Mouse (Mus musculus): ENCODE results near the gene Tfam. TPM values are rescaled to one million over a fixed set of nuclear protein-coding genes. Genes with fewer than 3 reads are reported as not detected.

Gene Tfam
- total and polyA plus RNA-seq, 3 experiments, result 45.8 to 113 (median 108) TPM

GRCm38 (mm10) chr10:71250472-71250871 lies 12.4 kb upstream of the Tfam start:
- Histone ChIP-seq H3K36me3 (replicated peaks in 1 of 2; ENCODE audit: control insufficient read depth in 1 of 2, insufficient read depth in 1 of 2, low read length in 1 of 2) (peaks cover 0 to 8% of the 10 kb centered on the region in 2 experiments), H3K9me3 (replicated peaks; ENCODE audit: low read length) (no peaks in the 10 kb centered on the region), H3K4me1 (ENCODE audit: control insufficient read depth in 1 of 2, insufficient read depth in 2 of 2) (peaks cover 7 to 21% of the 10 kb centered on the region in 2 experiments), H3K9ac (ENCODE audit: insufficient read depth, low read depth) (peak overlapping the region; percentile 2), H3K27me3 (replicated peaks) (no peaks in the 10 kb centered on the region), H3K4me3 (replicated peaks in 1 of 3; ENCODE audit: low read depth in 2 of 3, low read length in 2 of 3, poor library complexity in 1 of 3) (peak overlapping the region in 2 of 3 experiments; percentile 37 to 42), H3K27ac (ENCODE audit: insufficient read depth, low read depth) (no peak overlapping the region), H3K79me2 (replicated peaks; ENCODE audit: control insufficient read depth, extremely low read depth, insufficient read depth, poor library complexity, severe bottlenecking) (no peaks in the 10 kb centered on the region), H3K4me2 (ENCODE audit: insufficient read depth, low read depth, poor library complexity, severe bottlenecking) (peak overlapping the region; percentile 7)
- peak; percentile 55 for DNase-seq (ENCODE audit: extremely low read depth)
- in situ Hi-C loops (cut with MboI; ENCODE audit: low pct_ligation_motif_present, low pct_unique_long_range_greater_than_20kb, low sequenced_read_pairs) (no loop called here), dilution Hi-C loops (cut with MboI; ENCODE audit: extremely low pct_ligation_motif_present, extremely low pct_unique_long_range_greater_than_20kb, low sequenced_read_pairs) (no loop called here)
- TF ChIP-seq ZMIZ1 (IDR thresholded peaks at IDR 0.05; ENCODE audit: low read depth, low read length) (no peak), TCF12 (IDR thresholded peaks at IDR 0.05; ENCODE audit: low read depth, low read length) (peak; percentile 64; the same call in 1 of the 2 replicates), USF1 (IDR thresholded peaks at IDR 0.05; ENCODE audit: low read depth, low read length) (no peak), MAX (IDR thresholded peaks at IDR 0.05; ENCODE audit: low read length) (0 out of 2 replicates have a peak, but pooled peaks have one; percentile 55), MXI1 (IDR thresholded peaks at IDR 0.05; ENCODE audit: low read depth, low read length) (peak; percentile 74), PAX5 (IDR thresholded peaks at IDR 0.05; ENCODE audit: low read length) (no peak), JUND (conservative IDR thresholded peaks at IDR 0.05; ENCODE audit: low read depth, low read length) (peak; percentile 57; the same call in 1 of the 2 replicates), POLR2AphosphoS2 (IDR thresholded peaks at IDR 0.05; ENCODE audit: low read depth, low read length) (no peak), RCOR1 (conservative IDR thresholded peaks at IDR 0.05; ENCODE audit: low read depth, low read length) (no peak; the same call in 1 of the 2 replicates), MAZ (IDR thresholded peaks at IDR 0.05; ENCODE audit: low read depth, low read length) (no peak), TBP (conservative IDR thresholded peaks at IDR 0.05; ENCODE audit: low read depth, low read length) (0 out of 2 replicates have a peak, but pooled peaks have one; percentile 17), MYC (IDR thresholded peaks at IDR 0.05; ENCODE audit: low read depth, low read length) (peak; percentile 52; the same call in 1 of the 2 replicates), EP300 (IDR thresholded peaks at IDR 0.05; ENCODE audit: low read length) (peak; percentile 69; the same call in 1 of the 2 replicates), MEF2A (IDR thresholded peaks at IDR 0.05; ENCODE audit: borderline replicate concordance, low read depth, low read length) (peak; percentile 98), CHD1 (IDR thresholded peaks at IDR 0.05; ENCODE audit: low read depth, low read length) (peak; percentile 64; the same call in 1 of the 2 replicates), BHLHE40 (IDR thresholded peaks at IDR 0.05; ENCODE audit: low read depth, low read length) (peak; percentile 82), ETS1 (conservative IDR thresholded peaks at IDR 0.05; ENCODE audit: low read depth, low read length) (peak; percentile 78), USF2 (conservative IDR thresholded peaks at IDR 0.05; ENCODE audit: low read depth, low read length) (no peak), IRF4 (IDR thresholded peaks at IDR 0.05; ENCODE audit: low read depth, low read length) (peak; percentile 79), POLR2A (IDR thresholded peaks at IDR 0.05; ENCODE audit: low read depth, low read length) (0 out of 2 replicates have a peak, but pooled peaks have one; percentile 31), SIN3A (IDR thresholded peaks at IDR 0.05; ENCODE audit: low read length) (peak; percentile 74), UBTF (IDR thresholded peaks at IDR 0.05; ENCODE audit: low read depth, low read length) (peak; percentile 60; the same call in 1 of the 2 replicates), JUN (IDR thresholded peaks at IDR 0.05; ENCODE audit: insufficient read depth, low read depth, low read length) (peak; percentile 82), RAD21 (IDR thresholded peaks at IDR 0.05; ENCODE audit: low read depth, low read length) (no peak; the same call in 1 of the 2 replicates), SMC3 (IDR thresholded peaks at IDR 0.05; ENCODE audit: low read depth, low read length) (no peak)
